Mouse (Mus musculus): ENCODE results near the gene Tmem121. TPM values are rescaled to one million over a fixed set of nuclear protein-coding genes. Genes with fewer than 3 reads are reported as not detected.

The Tmem121 gene
- total RNA-seq, 2 experiments from 2014 or later, result 0.74 TPM; not detected in 1

GRCm38 (mm10) chr12:113148381-113149035 lies 37.2 kb upstream of the Tmem121 start:
- ATAC-seq (replicated peaks; ENCODE audit: low FRiP score, low TSS enrichment, poor library complexity, severe bottlenecking), result peak; percentile 30; the same call in 1 of the 2 replicates

DNA sequence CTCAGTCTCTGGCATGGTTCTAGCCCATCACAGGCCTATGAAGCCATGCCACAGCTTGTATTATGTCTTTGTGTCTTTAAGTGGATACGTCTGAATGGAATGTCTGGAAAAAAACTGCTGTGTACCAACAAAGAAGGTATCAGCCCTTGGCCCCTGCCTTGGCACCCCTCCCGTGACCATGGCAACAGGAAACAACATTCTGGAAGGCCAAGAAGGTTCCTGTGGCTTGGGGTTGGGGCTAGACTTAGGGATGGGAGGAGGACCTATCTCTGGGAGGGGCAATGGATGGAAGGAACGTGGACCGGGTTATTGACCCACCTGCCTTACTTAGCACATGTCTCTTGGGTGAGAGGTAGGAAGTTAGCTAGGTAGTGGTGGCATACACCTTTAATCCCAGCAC lies 36.4 kb upstream of the Tmem121 start:
- no peak for ATAC-seq (replicated peaks; ENCODE audit: low FRiP score, low TSS enrichment, poor library complexity, severe bottlenecking)

GRCm38 (mm10) chr12:113149896-113150295 lies 35.8 kb upstream of the Tmem121 start:
- no peak for ATAC-seq (replicated peaks; ENCODE audit: low FRiP score, low TSS enrichment, poor library complexity, severe bottlenecking)

DNA sequence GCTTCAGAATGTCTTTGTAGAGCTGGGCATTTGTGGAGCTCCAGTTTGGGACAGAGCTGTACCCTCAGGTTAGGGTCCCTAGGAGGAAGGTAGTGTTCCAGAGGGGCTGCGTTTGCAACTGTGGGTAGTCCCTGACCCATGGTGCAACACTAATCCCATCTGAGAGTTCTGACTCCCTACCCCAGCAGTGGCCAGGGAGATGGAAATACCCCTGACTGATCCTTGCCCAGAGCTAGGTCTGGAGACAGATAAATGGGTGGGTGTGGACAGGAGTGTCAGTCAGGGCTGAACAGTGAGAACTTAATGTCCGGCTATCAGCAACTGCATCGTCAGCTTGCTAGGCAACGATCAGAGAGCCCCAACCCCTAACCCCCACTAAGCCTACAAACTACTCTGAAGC lies 35.1 kb upstream of the Tmem121 start:
- ATAC-seq (replicated peaks; ENCODE audit: low FRiP score, low TSS enrichment, poor library complexity, severe bottlenecking), result no peak

- no peak for ATAC-seq (replicated peaks; ENCODE audit: low FRiP score, low TSS enrichment, poor library complexity, severe bottlenecking)
Observed at GRCm38 (mm10) chr12:113151046-113151445, 34.7 kb upstream of the Tmem121 start.

GRCm38 (mm10) chr12:113151661-113152271 lies 34.0 kb upstream of the Tmem121 start:
- ATAC-seq (replicated peaks; ENCODE audit: low FRiP score, low TSS enrichment, poor library complexity, severe bottlenecking), result no peak

GRCm38 (mm10) chr12:113152272-113152661 lies 33.5 kb upstream of the Tmem121 start:
- ATAC-seq (replicated peaks; ENCODE audit: low FRiP score, low TSS enrichment, poor library complexity, severe bottlenecking), result no peak

DNA sequence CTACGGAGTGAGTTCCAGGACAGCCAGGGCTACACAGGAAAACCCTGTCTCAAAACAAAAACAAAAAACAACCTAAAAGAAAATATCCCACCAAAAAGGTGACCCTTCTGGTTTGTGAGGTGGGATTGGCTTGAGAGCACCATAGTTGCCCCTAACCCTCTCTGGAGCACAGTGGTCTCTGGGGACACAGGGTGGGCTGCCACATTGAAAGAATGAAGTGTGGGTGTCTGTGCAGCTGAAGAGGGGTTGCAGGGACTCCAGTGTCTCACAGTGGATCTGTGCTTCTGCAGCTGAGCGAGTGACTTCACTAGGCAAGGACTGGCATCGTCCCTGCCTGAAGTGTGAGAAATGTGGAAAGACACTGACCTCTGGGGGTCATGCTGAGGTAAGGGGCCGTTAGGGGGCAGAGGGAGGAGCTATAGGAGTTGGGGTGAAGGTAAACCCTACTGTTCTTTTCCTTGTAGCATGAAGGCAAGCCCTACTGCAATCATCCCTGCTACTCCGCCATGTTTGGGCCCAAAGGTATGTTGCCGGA lies 32.7 kb upstream of the Tmem121 start:
- no peak for ATAC-seq (replicated peaks; ENCODE audit: low FRiP score, low TSS enrichment, poor library complexity, severe bottlenecking)

DNA sequence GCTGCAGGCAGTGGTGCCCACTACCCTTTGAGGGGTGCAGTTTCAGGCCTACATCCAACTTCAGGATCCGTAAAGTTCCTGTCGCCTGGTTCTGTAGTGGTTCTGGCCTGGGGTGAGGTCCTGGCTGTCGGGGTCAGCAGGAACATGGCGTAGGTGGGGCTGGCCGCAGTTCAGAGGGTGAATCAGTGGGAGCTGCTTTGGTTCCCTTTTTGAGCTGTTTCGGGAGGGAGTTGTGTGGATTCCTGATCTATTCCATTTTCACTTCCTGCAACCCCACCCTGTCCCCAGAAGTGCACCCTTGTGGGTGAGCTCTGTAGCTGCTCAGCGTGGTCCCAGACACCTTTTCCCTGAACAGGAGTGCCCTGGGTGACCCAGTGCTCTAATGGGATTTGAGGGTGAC lies 31.8 kb upstream of the Tmem121 start:
- ATAC-seq (replicated peaks; ENCODE audit: low FRiP score, low TSS enrichment, poor library complexity, severe bottlenecking), result no peak

GRCm38 (mm10) chr12:113154747-113155075 lies 31.0 kb upstream of the Tmem121 start:
- ATAC-seq (replicated peaks; ENCODE audit: low FRiP score, low TSS enrichment, poor library complexity, severe bottlenecking), result no peak

GRCm38 (mm10) chr12:113155076-113155771 lies 30.5 kb upstream of the Tmem121 start:
- 0 out of 2 replicates have a peak, but pooled peaks have one; percentile 0 for ATAC-seq (replicated peaks; ENCODE audit: low FRiP score, low TSS enrichment, poor library complexity, severe bottlenecking)

GRCm38 (mm10) chr12:113155887-113156539 lies 29.7 kb upstream of the Tmem121 start, which contains the start of gene Tedc1:
TSS of gene Tedc1 (plus strand) at chr12:113156421.
- peak; percentile 90 for ATAC-seq (replicated peaks; ENCODE audit: low FRiP score, low TSS enrichment, poor library complexity, severe bottlenecking)

DNA sequence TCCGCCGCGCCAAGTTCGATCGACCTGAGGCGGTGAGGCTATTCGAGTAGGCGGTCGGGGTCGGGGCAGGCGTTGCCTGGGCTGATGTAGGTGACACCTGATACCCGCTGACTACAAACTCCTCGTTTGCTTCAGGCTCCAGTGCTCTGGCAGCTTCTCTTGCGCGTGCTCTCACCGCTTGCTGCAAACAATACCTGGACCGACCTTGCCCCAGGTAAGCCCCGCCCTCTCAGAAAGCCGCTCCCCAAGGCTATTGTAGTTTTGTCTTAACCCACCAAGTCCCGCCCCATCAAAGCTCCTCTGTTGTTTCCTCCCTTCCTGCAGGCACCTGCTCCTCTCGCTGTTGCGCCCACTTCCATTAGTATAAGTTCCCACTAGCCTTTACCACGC lies 29.2 kb upstream of the Tmem121 start:
- 0 out of 2 replicates have a peak, but pooled peaks have one; percentile 0 for ATAC-seq (replicated peaks; ENCODE audit: low FRiP score, low TSS enrichment, poor library complexity, severe bottlenecking)

- no peak for ATAC-seq (replicated peaks; ENCODE audit: low FRiP score, low TSS enrichment, poor library complexity, severe bottlenecking)
Observed at GRCm38 (mm10) chr12:113157002-113157401, 28.7 kb upstream of the Tmem121 start.

- ATAC-seq (replicated peaks; ENCODE audit: low FRiP score, low TSS enrichment, poor library complexity, severe bottlenecking), result no peak
Observed at GRCm38 (mm10) chr12:113157521-113157920, 28.2 kb upstream of the Tmem121 start.

DNA sequence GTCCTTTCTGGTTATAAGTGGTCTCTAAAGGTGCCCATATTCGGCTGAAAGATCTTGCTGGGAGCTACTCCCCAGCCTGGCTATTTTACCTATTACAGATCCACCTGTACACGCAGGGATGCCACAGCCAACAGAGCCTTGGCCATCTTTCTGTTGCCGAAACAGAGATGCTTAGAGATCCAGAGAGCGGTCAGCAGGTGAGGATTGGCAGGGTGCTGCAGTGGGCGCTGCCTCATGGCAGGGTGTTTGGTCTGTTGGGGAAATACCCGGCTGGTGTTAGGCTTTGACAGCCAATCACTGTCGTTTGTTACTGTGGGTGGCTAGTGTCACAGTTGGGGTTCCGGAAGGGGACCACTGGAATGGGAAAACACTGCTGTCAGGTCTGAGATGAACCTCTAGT lies 27.8 kb upstream of the Tmem121 start:
- no peak for ATAC-seq (replicated peaks; ENCODE audit: low FRiP score, low TSS enrichment, poor library complexity, severe bottlenecking)

GRCm38 (mm10) chr12:113163561-113164006 lies 22.1 kb upstream of the Tmem121 start:
- ATAC-seq (replicated peaks; ENCODE audit: low FRiP score, low TSS enrichment, poor library complexity, severe bottlenecking), result no peak

GRCm38 (mm10) chr12:113168031-113168536 lies 17.6 kb upstream of the Tmem121 start:
- peak; percentile 58 for ATAC-seq (replicated peaks; ENCODE audit: low FRiP score, low TSS enrichment, poor library complexity, severe bottlenecking)

DNA sequence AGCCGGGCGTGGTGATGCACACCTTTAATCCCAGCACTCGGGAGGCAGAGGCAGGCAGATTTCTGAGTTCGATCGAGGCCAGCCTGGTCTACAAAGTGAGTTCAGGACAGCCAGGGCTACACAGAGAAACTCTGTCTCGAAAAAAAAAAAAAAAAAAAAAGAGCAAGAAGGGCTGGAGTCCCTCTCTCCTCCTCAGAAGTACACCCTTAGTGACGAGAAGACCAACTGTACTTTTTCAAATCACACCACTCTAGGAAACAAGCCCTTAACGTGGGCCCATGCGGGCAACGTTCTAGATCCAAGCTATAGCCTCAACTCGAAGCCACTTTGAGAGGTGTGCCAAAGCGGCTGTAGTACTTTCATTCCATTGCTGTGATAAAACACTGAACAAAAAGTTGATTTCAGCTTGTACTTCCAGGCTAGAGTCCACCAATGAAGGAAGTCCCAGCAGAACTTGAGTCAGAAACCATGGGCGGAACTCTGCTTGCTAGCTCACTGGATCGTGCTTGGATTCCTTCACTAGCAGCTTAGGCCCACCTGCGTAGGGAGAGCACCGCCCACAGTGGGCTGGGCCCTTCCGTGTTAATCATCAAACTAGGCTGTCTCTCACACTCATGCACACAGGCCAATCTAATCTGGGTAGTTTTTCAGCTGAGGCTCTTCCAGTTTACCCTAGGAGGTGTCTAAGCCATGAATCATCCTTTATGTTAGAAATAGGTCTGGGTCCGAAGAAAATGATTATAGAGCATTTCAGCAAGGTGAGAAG lies 8.6 kb upstream of the Tmem121 start:
- ATAC-seq (replicated peaks; ENCODE audit: low FRiP score, low TSS enrichment, poor library complexity, severe bottlenecking), result 0 out of 2 replicates have a peak, but pooled peaks have one; percentile 19
